Mouse (Mus musculus) limb, embryonic 12.5 days (tissue): ENCODE data around the gene Peli1. TPM values are rescaled to one million over a fixed set of nuclear protein-coding genes. Genes with fewer than 3 reads are reported as not detected.

ENCODE experiments used
- ATAC-seq: fragments of 200-750 bp; cut with Nextera tagmentation; 2 replicates; pipeline ENCODE4 v1.8.0; 2017; ENCODE audit warnings: low read depth, moderate TSS enrichment; ENCODE audit not compliant: insufficient number of reproducible peaks, insufficient read depth, low FRiP score, low TSS enrichment
- H3K27ac ChIP-seq: fragments of 300-500 bp; sonication (generic); 2 replicates; pipeline ENCODE4 v1.5.1; 2016; ENCODE audit warnings: mild to moderate bottlenecking, moderate library complexity
- H3K27me3 ChIP-seq: fragments of 300-500 bp; sonication (generic); 2 replicates; pipeline ENCODE4 v1.6.1; 2016; ENCODE audit warnings: mild to moderate bottlenecking, moderate library complexity
- H3K36me3 ChIP-seq: fragments of 300-500 bp; sonication (generic); 2 replicates; pipeline ENCODE4 v1.6.1; 2016; ENCODE audit warnings: mild to moderate bottlenecking, moderate library complexity
- H3K4me1 ChIP-seq: fragments of 300-500 bp; sonication (generic); replicated peaks from 2 replicates; pipeline ENCODE4 v1.6.1; 2016
- H3K4me2 ChIP-seq: fragments of 300-500 bp; sonication (generic); 2 replicates; pipeline ENCODE4 v1.6.1; 2016; ENCODE audit warnings: mild to moderate bottlenecking, moderate library complexity
- H3K4me3 ChIP-seq: fragments of 300-500 bp; sonication (generic); replicated peaks from 2 replicates; pipeline ENCODE4 v1.5.1; 2016; ENCODE audit warnings: mild to moderate bottlenecking
- H3K9ac ChIP-seq: fragments of 300-500 bp; sonication (generic); replicated peaks from 2 replicates; pipeline ENCODE4 v1.6.1; 2016; ENCODE audit warnings: mild to moderate bottlenecking, moderate library complexity
- H3K9me3 ChIP-seq: fragments of 300-500 bp; sonication (generic); 2 replicates; pipeline ENCODE4 v1.6.1; 2016; ENCODE audit warnings: mild to moderate bottlenecking, moderate library complexity
- WGBS: fragments of 180-500 bp; shearing (Covaris S2); methylation state at CpG from one replicate; pipeline ENCODE4 v1.1.7; 2016; 5-methylcytosine and 5-hydroxymethylcytosine counted together
- polyA plus RNA-seq: library from polyadenylated mRNA; unstranded; fragments of >200 nt; fragmentation: Nextera tagmentation; extraction: Ambion mirVana; gene quantifications from 2 replicates; pipeline ENCODE4 v1.2.1, GENCODE M21; 2016

The Peli1 gene
- polyA plus RNA-seq, 1 experiment from 2014 or later: 66.6 TPM

DNA sequence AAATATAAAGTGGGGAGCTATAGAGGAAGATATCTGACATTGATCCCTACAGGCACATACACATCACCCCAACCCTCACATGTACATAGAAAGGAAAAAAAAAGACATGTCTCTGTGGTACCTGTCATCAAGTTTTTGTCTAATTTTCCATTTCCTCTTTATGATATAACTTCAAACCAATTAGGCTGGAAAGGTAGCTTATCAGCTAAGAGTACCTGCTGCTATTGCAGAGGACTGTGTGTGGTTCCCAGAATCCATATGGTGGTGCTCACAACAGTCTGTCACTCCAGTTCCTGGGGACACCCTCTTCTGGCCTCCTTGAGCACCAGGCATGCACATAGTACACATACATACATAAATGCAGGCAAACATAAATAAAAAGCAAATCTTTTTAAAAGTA is 24.7 kb downstream of the Peli1 start:
- no peaks in the 10 kb centered on the region for H3K4me1 ChIP-seq
- no peak overlapping the region for H3K27ac ChIP-seq
- H3K27me3 ChIP-seq: no peaks in the 10 kb centered on the region
- no peak overlapping the region for H3K9ac ChIP-seq
- no peak overlapping the region for H3K4me3 ChIP-seq
- ATAC-seq: no peak
- no peaks in the 10 kb centered on the region for H3K9me3 ChIP-seq
- no peaks in the 10 kb centered on the region for H3K36me3 ChIP-seq
- H3K4me2 ChIP-seq: no peak overlapping the region

DNA sequence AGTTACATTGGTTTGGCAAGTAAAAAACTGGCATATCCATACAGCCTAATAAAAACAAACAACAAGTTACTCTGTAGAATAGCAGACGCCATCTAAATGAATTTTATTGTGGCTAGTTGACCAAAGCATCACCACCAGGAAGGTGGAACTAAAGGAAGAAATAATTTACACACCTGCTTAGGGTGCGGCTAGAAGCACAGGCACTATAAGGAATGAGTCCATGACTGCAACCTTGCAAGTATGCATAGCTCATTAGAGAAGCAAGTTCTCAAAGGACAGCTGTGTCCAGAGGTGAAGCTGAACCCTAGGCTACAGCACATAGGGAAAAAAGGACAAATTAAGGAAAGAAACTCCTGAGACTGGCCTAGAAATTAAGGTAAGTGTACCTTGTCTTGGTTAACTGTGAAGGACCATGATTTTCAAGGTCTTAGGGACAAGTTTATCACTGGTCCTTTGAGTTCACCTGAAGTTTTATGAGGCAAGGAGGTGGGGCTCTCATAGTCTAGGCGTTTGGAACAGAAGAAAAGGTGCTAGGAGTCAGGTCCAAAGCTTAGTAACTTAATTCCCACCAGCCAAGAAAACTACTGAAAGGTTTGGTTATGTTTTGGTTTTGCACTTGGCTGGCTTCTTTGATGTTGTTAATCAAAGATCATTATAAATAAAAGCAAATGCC is 25.7 kb downstream of the Peli1 start:
- H3K27me3 ChIP-seq: no peaks in the 10 kb centered on the region
- no peaks in the 10 kb centered on the region for H3K4me1 ChIP-seq
- H3K4me2 ChIP-seq: no peak overlapping the region
- H3K4me3 ChIP-seq: no peak overlapping the region
- 70% methylated on average over 3 of the region's 3 CpGs for WGBS
- ATAC-seq: no peak
- no peaks in the 10 kb centered on the region for H3K36me3 ChIP-seq
- no peaks in the 10 kb centered on the region for H3K9me3 ChIP-seq
- H3K27ac ChIP-seq: no peak overlapping the region
- H3K9ac ChIP-seq: no peak overlapping the region

DNA sequence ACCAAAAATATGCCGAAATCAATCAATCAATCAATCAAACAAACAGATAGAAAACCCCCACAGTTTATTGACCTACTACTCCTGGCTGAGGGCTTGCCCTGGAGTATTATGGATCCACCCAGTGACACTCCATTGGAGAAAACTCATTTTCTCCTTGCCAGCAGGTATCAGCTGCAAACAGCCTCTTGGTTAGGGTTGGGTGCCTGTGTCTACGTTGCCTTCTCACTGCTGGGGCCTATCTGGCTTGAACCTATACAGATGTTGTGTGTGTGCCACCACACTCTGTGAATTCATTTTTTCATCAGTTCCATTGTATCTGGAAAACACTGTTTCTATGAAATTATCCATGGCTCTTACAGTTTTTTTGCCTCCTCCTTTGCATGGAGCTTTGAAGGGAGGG is 30.6 kb downstream of the Peli1 start:
- no peak overlapping the region for H3K9ac ChIP-seq
- no peak overlapping the region for H3K4me3 ChIP-seq
- H3K27ac ChIP-seq: no peak overlapping the region
- no peak overlapping the region for H3K4me2 ChIP-seq
- H3K36me3 ChIP-seq: peaks cover 3% of the 10 kb centered on the region; the same call in 1 of the 2 replicates
- 92% methylated on average over 2 of the region's 2 CpGs for WGBS
- H3K27me3 ChIP-seq: no peaks in the 10 kb centered on the region
- no peaks in the 10 kb centered on the region for H3K4me1 ChIP-seq
- ATAC-seq: no peak
- no peaks in the 10 kb centered on the region for H3K9me3 ChIP-seq

DNA sequence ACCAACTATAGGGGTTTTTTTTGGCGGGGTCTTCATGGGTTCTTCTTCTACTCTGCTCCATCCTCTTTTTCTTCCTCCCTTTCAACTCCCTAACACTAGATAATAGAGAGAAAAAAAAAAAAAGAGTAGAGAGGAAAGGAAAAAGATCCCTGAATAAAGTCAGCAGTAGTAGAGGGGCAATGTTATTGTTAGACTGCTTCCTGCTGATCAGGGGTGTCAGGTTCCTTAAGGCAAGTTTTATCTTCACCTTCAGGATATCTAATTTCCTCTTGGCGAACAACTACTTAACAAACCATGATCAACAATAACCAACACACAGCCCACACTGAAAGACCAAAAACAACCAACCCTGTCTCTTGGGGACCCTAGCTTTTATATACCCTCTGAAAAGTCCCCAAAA is 31.3 kb downstream of the Peli1 start:
- 75% methylated on average over 2 of the region's 2 CpGs for WGBS
- H3K27ac ChIP-seq: no peak overlapping the region
- H3K4me2 ChIP-seq: no peak overlapping the region
- no peaks in the 10 kb centered on the region for H3K27me3 ChIP-seq
- H3K9ac ChIP-seq: no peak overlapping the region
- H3K4me1 ChIP-seq: no peaks in the 10 kb centered on the region
- no peak overlapping the region for H3K4me3 ChIP-seq
- H3K36me3 ChIP-seq: peaks cover 3% of the 10 kb centered on the region; the same call in 1 of the 2 replicates
- no peak for ATAC-seq
- H3K9me3 ChIP-seq: no peaks in the 10 kb centered on the region

DNA sequence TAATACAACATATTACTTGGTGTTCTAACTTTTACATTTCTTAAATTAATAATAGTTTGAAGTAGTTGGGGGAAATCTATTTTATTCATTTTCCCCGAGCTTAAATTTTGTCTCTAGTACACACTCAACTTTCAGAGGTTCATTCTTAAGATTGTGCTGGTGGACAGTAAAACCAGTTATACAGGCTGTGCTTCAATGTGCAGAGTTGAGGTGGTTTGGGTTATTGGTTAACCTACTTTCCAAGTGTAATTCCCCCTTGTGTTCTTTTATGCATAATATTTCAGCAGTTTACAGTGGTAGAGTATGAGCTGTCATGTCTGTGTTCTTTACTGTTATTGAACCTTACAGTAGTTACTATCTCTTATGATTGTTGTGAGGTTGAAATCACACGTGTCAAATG is 40.6 kb downstream of the Peli1 start:
- Histone ChIP-seq H3K9ac (no peak overlapping the region), H3K4me3 (no peak overlapping the region), H3K4me1 (no peaks in the 10 kb centered on the region), H3K36me3 (peaks cover 13% of the 10 kb centered on the region), H3K27ac (no peak overlapping the region), H3K27me3 (no peaks in the 10 kb centered on the region), H3K4me2 (no peak overlapping the region), H3K9me3 (peaks cover 16% of the 10 kb centered on the region; the same call in 1 of the 2 replicates)
- 79% methylated on average over 2 of the region's 2 CpGs for WGBS
- ATAC-seq: no peak

DNA sequence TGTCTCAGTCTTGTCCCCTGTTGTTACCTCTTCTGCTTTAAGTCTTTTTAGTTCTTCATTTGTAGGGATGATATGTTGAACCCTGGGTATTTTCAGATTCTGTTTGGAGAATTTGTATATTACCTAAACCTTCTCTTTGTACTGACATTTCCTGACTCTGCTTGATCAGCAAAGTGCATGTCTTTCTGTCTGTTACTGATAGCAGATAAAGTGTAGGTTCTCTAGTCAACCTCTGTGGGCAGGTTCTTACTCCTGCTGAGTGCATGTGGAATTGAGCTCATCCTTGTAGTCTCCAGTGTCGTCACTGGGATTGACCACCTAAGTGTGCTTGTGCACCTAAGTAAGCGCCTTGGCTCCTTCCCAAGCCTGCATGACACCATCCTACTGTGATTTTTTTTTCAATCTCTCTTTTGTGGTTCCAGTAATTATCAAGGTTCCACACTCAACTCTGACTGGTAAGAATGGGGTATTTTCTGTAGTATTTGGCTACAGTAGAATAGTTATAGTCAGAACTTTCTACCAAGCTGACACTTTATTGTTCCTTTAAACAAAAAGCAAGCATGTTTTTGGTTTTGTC is 43.9 kb downstream of the Peli1 start:
- no peak for ATAC-seq
- no peaks in the 10 kb centered on the region for H3K4me1 ChIP-seq
- 89% methylated on average over 2 of the region's 2 CpGs for WGBS
- no peaks in the 10 kb centered on the region for H3K27me3 ChIP-seq
- peaks cover 28% of the 10 kb centered on the region for H3K36me3 ChIP-seq
- no peak overlapping the region for H3K27ac ChIP-seq
- H3K4me2 ChIP-seq: no peak overlapping the region
- H3K9me3 ChIP-seq: no peaks in the 10 kb centered on the region
- H3K9ac ChIP-seq: no peak overlapping the region
- no peak overlapping the region for H3K4me3 ChIP-seq

DNA sequence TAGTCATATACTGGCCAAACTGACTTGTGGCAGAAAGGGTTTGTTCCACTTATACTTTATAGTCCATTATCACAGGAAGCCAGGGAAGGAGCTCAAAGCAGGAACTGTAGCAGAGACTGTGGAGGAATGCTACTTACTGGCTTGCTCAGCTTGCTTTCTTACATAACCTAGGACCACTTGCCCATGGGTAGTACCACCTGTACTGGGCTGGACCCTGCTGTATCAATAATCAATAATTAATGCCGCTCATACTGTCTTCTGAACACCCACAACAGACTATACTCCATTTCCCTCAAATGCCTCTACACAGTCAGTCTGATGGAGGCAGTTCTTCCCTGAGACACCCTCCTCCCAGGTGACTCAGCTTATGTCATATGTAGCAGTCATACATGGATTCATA is 48.4 kb downstream of the Peli1 start:
- ATAC-seq: no peak
- H3K27me3 ChIP-seq: no peaks in the 10 kb centered on the region
- no peak overlapping the region for H3K9ac ChIP-seq
- no peaks in the 10 kb centered on the region for H3K9me3 ChIP-seq
- peaks cover 56% of the 10 kb centered on the region for H3K36me3 ChIP-seq
- no peak overlapping the region for H3K27ac ChIP-seq
- 90% methylated on average over 1 of the region's 1 CpGs for WGBS
- H3K4me2 ChIP-seq: no peak overlapping the region
- no peak overlapping the region for H3K4me3 ChIP-seq
- H3K4me1 ChIP-seq: no peaks in the 10 kb centered on the region

DNA sequence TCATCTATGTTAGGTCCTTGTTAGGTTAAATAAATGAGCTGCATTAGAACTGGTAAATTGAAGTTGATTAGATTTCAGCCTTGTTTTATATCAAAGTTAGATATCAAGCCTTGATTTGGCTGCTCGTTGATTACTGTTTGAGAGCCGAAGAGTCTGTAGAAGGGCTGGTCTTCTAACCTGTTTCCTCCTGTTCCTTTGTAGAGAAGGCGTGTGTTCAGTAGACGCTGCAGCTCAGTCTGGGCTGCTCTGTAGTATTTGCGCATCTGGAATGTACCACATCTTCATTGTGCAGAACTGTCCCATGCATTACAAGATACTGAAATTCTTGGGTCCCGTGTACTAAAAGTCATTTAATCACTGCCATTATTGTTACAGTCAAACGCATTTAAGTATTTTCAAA is 50.2 kb downstream of the Peli1 start:
- no peak for ATAC-seq
- no peak overlapping the region for H3K9ac ChIP-seq
- H3K4me2 ChIP-seq: no peak overlapping the region
- 93% methylated on average over 7 of the region's 7 CpGs for WGBS
- no peak overlapping the region for H3K27ac ChIP-seq
- H3K27me3 ChIP-seq: no peaks in the 10 kb centered on the region
- peaks cover 58% of the 10 kb centered on the region for H3K36me3 ChIP-seq
- no peak overlapping the region for H3K4me3 ChIP-seq
- no peaks in the 10 kb centered on the region for H3K4me1 ChIP-seq
- no peaks in the 10 kb centered on the region for H3K9me3 ChIP-seq

DNA sequence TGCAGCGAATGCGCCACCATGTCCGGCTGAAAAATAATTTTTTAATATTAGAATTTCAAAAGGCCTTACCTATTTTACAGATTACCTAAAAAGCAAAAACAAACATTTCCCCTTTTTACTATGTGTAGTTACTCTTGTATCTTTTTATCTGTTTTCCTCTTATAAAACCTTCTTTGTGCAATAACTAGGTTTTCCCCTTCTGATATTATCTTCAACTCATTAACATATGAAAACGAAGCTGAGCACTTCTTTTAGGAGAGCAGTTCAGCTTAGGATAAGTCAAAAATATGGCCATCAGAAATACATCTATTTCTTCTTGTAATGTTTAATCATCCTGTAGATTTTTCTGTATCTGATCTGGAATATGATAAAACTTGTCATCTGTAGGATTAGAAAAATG is 50.7 kb downstream of the Peli1 start:
- H3K9me3 ChIP-seq: no peaks in the 10 kb centered on the region
- H3K27ac ChIP-seq: no peak overlapping the region
- no peaks in the 10 kb centered on the region for H3K27me3 ChIP-seq
- peaks cover 61% of the 10 kb centered on the region for H3K36me3 ChIP-seq
- no peak overlapping the region for H3K4me3 ChIP-seq
- no peak overlapping the region for H3K4me2 ChIP-seq
- ATAC-seq: no peak
- H3K9ac ChIP-seq: no peak overlapping the region
- WGBS: 95% methylated on average over 4 of the region's 4 CpGs
- H3K4me1 ChIP-seq: no peaks in the 10 kb centered on the region

DNA sequence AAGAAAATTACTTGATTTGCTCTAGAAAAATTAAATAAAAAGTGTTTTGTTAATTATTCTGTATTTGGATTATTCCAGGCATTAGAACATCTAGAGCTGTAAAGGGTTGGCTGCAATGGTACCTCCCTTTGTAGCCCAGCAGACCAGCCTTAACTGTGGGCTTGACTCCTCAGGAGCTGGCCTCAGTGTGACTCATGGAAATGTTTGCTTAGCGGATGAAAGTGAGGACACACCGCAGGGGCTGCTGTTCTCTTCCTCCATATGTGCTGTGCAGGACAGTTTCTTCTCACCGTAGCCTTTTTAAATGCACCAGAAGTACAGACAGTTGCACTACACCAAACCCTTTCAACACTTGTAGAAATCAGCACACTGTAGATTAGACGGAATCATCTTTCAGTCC is 58.4 kb downstream of the Peli1 start:
- Histone ChIP-seq H3K4me2 (no peak overlapping the region), H3K36me3 (peaks cover 74% of the 10 kb centered on the region), H3K27me3 (no peaks in the 10 kb centered on the region), H3K9ac (no peak overlapping the region), H3K27ac (no peak overlapping the region), H3K9me3 (no peaks in the 10 kb centered on the region), H3K4me1 (no peaks in the 10 kb centered on the region), H3K4me3 (no peak overlapping the region)
- WGBS: 93% methylated on average over 4 of the region's 4 CpGs
- no peak for ATAC-seq

DNA sequence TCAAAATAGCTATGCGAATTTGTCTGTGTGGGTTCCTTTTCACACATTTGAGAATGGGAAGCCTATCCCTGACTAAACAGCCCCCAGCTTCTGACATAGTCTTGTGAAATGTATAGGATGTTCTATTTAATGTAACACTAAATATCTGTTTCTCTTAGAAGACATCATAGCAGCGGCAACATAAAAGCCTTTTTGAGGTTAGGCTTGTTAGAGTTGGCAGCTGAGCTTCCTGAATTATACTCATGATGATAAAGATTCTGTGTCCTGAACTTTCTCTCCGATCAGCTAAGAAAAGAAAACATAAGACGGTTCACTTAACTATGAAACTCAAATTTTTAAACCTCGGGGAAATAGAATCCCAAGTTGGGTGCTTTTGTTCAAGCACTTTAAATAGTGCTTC is 59.2 kb downstream of the Peli1 start:
- H3K27me3 ChIP-seq: no peaks in the 10 kb centered on the region
- ATAC-seq: no peak
- H3K27ac ChIP-seq: no peak overlapping the region
- no peaks in the 10 kb centered on the region for H3K4me1 ChIP-seq
- H3K4me3 ChIP-seq: no peak overlapping the region
- H3K9me3 ChIP-seq: no peaks in the 10 kb centered on the region
- 96% methylated on average over 5 of the region's 5 CpGs for WGBS
- H3K36me3 ChIP-seq: peaks cover 76% of the 10 kb centered on the region
- no peak overlapping the region for H3K4me2 ChIP-seq
- no peak overlapping the region for H3K9ac ChIP-seq

DNA sequence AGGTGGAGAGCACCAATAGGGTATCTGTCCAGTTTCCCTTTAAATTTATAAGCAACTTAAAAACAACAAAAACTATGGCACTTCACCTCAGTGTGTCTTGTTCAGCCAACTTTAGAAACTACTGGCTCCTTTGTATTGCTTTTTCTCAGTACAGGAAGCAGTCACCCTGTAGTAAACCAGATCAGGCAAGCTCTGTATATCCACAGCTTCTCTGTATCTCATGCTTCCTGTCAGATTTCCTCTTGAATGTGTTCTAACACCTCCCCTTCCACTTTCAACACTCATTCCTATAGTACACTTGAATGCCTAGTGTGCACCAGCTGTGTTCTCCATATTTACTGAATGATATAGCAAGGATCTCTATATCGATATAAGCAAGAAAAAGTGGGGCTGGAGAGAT is 60.6 kb downstream of the Peli1 start:
- Histone ChIP-seq H3K4me3 (no peak overlapping the region), H3K9ac (no peak overlapping the region), H3K27ac (no peak overlapping the region), H3K9me3 (no peaks in the 10 kb centered on the region), H3K36me3 (peaks cover 65% of the 10 kb centered on the region), H3K27me3 (no peaks in the 10 kb centered on the region), H3K4me1 (no peaks in the 10 kb centered on the region), H3K4me2 (no peak overlapping the region)
- no peak for ATAC-seq
- 97% methylated on average over 1 of the region's 1 CpGs for WGBS
